ENCODE assay signal across 8 mouse cellular contexts in genomic region chr11:120051124-120051811, GRCm38 (mm10). TPM values are rescaled to one million over a fixed set of nuclear protein-coding genes. Genes with fewer than 3 reads are reported as not detected.
A peak's percentile ranks its signal among the peaks of the same experiment; 100 is the strongest.
DNase-seq lines count a peak whose midpoint lies in the region; ATAC-seq and TF ChIP-seq lines count a peak whose summit lies in the region.
"Had no signal": no experiment of that assay in that cellular context is flagged by ENCODE, and none has a peak within 500 bp of the region (broad histone marks: within the 10 kb centered on the region; RNA-seq: fewer than 3 reads in every experiment).

No protein-coding gene starts in this region.

- H3K27ac ChIP-seq in layer of hippocampus, adult 2 months: peak overlapping the region; percentile 78
- peak overlapping the region; percentile 22; the same call in 1 of the 2 replicates for H3K27ac ChIP-seq in embryonic facial prominence, embryonic 15.5 days (replicated peaks)
- no peak overlapping the region for H3K27ac ChIP-seq in liver, embryonic 11.5 days (ENCODE audit: low read depth, low read length)

- no peaks in the 10 kb centered on the region for H3K36me3 ChIP-seq in embryonic facial prominence, embryonic 15.5 days
- H3K36me3 ChIP-seq in myocyte (ENCODE audit: control insufficient read depth, insufficient read depth): no peaks in the 10 kb centered on the region
- no peaks in the 10 kb centered on the region for H3K36me3 ChIP-seq in liver, embryonic 11.5 days (ENCODE audit: control insufficient read depth, insufficient read depth, low read length)

- no peak for TF ChIP-seq CTCF in layer of hippocampus, adult 2 months (conservative IDR thresholded peaks at IDR 0.05)

- no peak for ATAC-seq in embryonic facial prominence, embryonic 15.5 days (ENCODE audit: insufficient number of reproducible peaks, low FRiP score, low TSS enrichment, low read depth)
- no peak for ATAC-seq in liver, embryonic 11.5 days (replicated peaks; ENCODE audit: low FRiP score)

- H3K4me3 ChIP-seq in layer of hippocampus, adult 2 months: no peak overlapping the region; the same call in 1 of the 2 replicates
- no peak overlapping the region for H3K4me3 ChIP-seq in embryonic facial prominence, embryonic 15.5 days (replicated peaks)
- no peak overlapping the region for H3K4me3 ChIP-seq in myocyte
- H3K4me3 ChIP-seq in liver, embryonic 11.5 days (ENCODE audit: low read depth, low read length): no peak overlapping the region

- peaks cover 35% of the 10 kb centered on the region for H3K4me1 ChIP-seq in embryonic facial prominence, embryonic 15.5 days
- peaks cover 8% of the 10 kb centered on the region for H3K4me1 ChIP-seq in liver, embryonic 11.5 days (replicated peaks; ENCODE audit: control insufficient read depth, insufficient read depth, low read length)

- no peak overlapping the region for H3K4me2 ChIP-seq in embryonic facial prominence, embryonic 15.5 days (replicated peaks)
- peak overlapping the region; percentile 16 for H3K4me2 ChIP-seq in myocyte (ENCODE audit: low read depth)
- no peak overlapping the region for H3K4me2 ChIP-seq in liver, embryonic 11.5 days

- H3K79me2 ChIP-seq in myocyte (ENCODE audit: control insufficient read depth, insufficient read depth): no peaks in the 10 kb centered on the region

- DNase-seq in layer of hippocampus, adult 2 months (ENCODE audit: low spot score in 2 of 2): no peak
- DNase-seq in layer of hippocampus, adult 18-20 months (ENCODE audit: low spot score in 2 of 2): no peak
- DNase-seq in adrenal gland, postnatal 36 days: peak; percentile 55 to 71
- DNase-seq in liver, embryonic 11.5 days (ENCODE audit: low spot score): no peak
- no peak for DNase-seq in gastrocnemius, adult 8-10 months (ENCODE audit: low spot score in 2 of 2)
- DNase-seq: thymus, postnatal 36 days had no signal

- H3ac ChIP-seq in myocyte (ENCODE audit: control insufficient read depth, insufficient read length): no peak overlapping the region

- no peak overlapping the region for H3K9ac ChIP-seq in embryonic facial prominence, embryonic 15.5 days
- no peak overlapping the region for H3K9ac ChIP-seq in liver, embryonic 11.5 days (ENCODE audit: low read depth, low read length)

- no peaks in the 10 kb centered on the region for H3K9me3 ChIP-seq in embryonic facial prominence, embryonic 15.5 days (replicated peaks)
- H3K9me3 ChIP-seq in liver, embryonic 11.5 days (ENCODE audit: control insufficient read depth, low read length): no peaks in the 10 kb centered on the region

- 52% methylated on average over 14 of the region's 14 CpGs for WGBS in embryonic facial prominence, embryonic 15.5 days
- 44% methylated on average over 14 of the region's 14 CpGs for WGBS in liver, embryonic 11.5 days

- no peak for TF ChIP-seq POLR2A in myocyte (IDR thresholded peaks at IDR 0.05; ENCODE audit: insufficient read length, low read depth)

- peaks cover 21% of the 10 kb centered on the region for H3K27me3 ChIP-seq in embryonic facial prominence, embryonic 15.5 days
- peaks cover 53% of the 10 kb centered on the region for H3K27me3 ChIP-seq in myocyte (ENCODE audit: control insufficient read depth, insufficient read depth, insufficient read length)
- peaks cover 34% of the 10 kb centered on the region for H3K27me3 ChIP-seq in liver, embryonic 11.5 days (replicated peaks; ENCODE audit: control insufficient read depth, insufficient read depth, low read length)

TF ChIP-seq in myocyte, 11 proteins besides CTCF, POLR2A, EP300 and RAD21:
- TF ChIP-seq MYOD1 (IDR thresholded peaks at IDR 0.05; ENCODE audit: control insufficient read depth in 1 of 3, insufficient read length in 2 of 3, low read depth in 2 of 3) (peak in 2 of 3 experiments; percentile 36 to 66), E2F4 (IDR thresholded peaks at IDR 0.05; ENCODE audit: insufficient read depth) (no peak), MYOG (IDR thresholded peaks at IDR 0.05; ENCODE audit: control insufficient read depth in 1 of 3, insufficient read depth in 1 of 3, insufficient read length in 2 of 3, low read depth in 2 of 3) (peak; percentile 14 to 81 (median 31)), REST (IDR thresholded peaks at IDR 0.05; ENCODE audit: insufficient read depth, insufficient read length) (no peak), SRF (IDR thresholded peaks at IDR 0.05; ENCODE audit: control insufficient read depth, insufficient read length, low read depth) (no peak), MAX (IDR thresholded peaks at IDR 0.05; ENCODE audit: low read depth) (no peak), TCF3 (IDR thresholded peaks at IDR 0.05; ENCODE audit: insufficient read length, low read depth) (no peak)

RNA-seq across cellular contexts. Expression of gene Aatk, which starts 4.3 kb away (rescaled TPM):
- 100 to 1,000 TPM; 196 to 207 TPM for total RNA-seq in layer of hippocampus, adult 2 months (2021)
- total RNA-seq in layer of hippocampus, adult 18-20 months (2021): 100 to 1,000 TPM; 205 to 215 TPM
- 10 to 100 TPM in 1 of 2 experiments, 1 to 10 TPM in 1; 9.2 to 13.2 TPM for total RNA-seq in adrenal gland, postnatal 36 days (2021)
- polyA plus RNA-seq in embryonic facial prominence, embryonic 15.5 days (2015; fragmentation: Nextera tagmentation; extraction: Ambion mirVana): 7.5 and 7.8 TPM in 2 replicates
- polyA plus RNA-seq in myocyte (2012; fragmentation: generic; extraction: Trizol): 0.26 TPM
- 0.74 and 0.86 TPM in 2 replicates for polyA plus RNA-seq in liver, embryonic 11.5 days (2014; fragmentation: Nextera tagmentation; extraction: Ambion mirVana)
- total RNA-seq in gastrocnemius, adult 8-10 months (2022): 1 to 10 TPM; 2.3 to 5.0 (median 3.1) TPM

RNA-seq across cellular contexts. Expression of gene Cep131, which starts 35.4 kb away (rescaled TPM):
- 10 to 100 TPM; 35.6 to 37.0 TPM for total RNA-seq in layer of hippocampus, adult 2 months (2021)
- total RNA-seq in layer of hippocampus, adult 18-20 months (2021): 10 to 100 TPM; 31.7 to 32.5 TPM
- 100 to 1,000 TPM in 1 of 2 experiments, 10 to 100 TPM in 1; 35.5 to 207 TPM for total RNA-seq in adrenal gland, postnatal 36 days (2021)
- polyA plus RNA-seq in embryonic facial prominence, embryonic 15.5 days (2015; fragmentation: Nextera tagmentation; extraction: Ambion mirVana): 27.7 and 30.7 TPM in 2 replicates
- 12.2 TPM for polyA plus RNA-seq in myocyte (2012; fragmentation: generic; extraction: Trizol)
- polyA plus RNA-seq in liver, embryonic 11.5 days (2014; fragmentation: Nextera tagmentation; extraction: Ambion mirVana): 17.4 and 19.2 TPM in 2 replicates
- 1 to 10 TPM; 5.0 to 9.2 (median 7.5) TPM for total RNA-seq in gastrocnemius, adult 8-10 months (2022)

RNA-seq across cellular contexts. Expression of gene Tepsin, which starts 47.3 kb away (rescaled TPM):
- total RNA-seq in layer of hippocampus, adult 2 months (2021): 10 to 100 TPM; 16.3 to 17.1 TPM
- total RNA-seq in layer of hippocampus, adult 18-20 months (2021): 10 to 100 TPM; 13.9 to 17.9 TPM
- 10 to 100 TPM; 11.5 to 12.7 TPM for total RNA-seq in adrenal gland, postnatal 36 days (2021)
- 16.5 and 20.8 TPM in 2 replicates for polyA plus RNA-seq in embryonic facial prominence, embryonic 15.5 days (2015; fragmentation: Nextera tagmentation; extraction: Ambion mirVana)
- polyA plus RNA-seq in myocyte (2012; fragmentation: generic; extraction: Trizol): 10.3 TPM
- 16.4 and 19.5 TPM in 2 replicates for polyA plus RNA-seq in liver, embryonic 11.5 days (2014; fragmentation: Nextera tagmentation; extraction: Ambion mirVana)
- total RNA-seq in gastrocnemius, adult 8-10 months (2022): 1 to 10 TPM; 4.9 to 5.8 (median 5.4) TPM

RNA-seq across cellular contexts. Expression of gene Ndufaf8, which starts 47.5 kb away (rescaled TPM):
- 10 to 100 TPM; 35.2 to 46.9 TPM for total RNA-seq in layer of hippocampus, adult 2 months (2021)
- 10 to 100 TPM; 38.6 to 39.3 TPM for total RNA-seq in layer of hippocampus, adult 18-20 months (2021)
- total RNA-seq in adrenal gland, postnatal 36 days (2021): 10 to 100 TPM; 59.9 to 69.4 TPM
- polyA plus RNA-seq in embryonic facial prominence, embryonic 15.5 days (2015; fragmentation: Nextera tagmentation; extraction: Ambion mirVana): 80.6 and 81.4 TPM in 2 replicates
- 56.7 TPM for polyA plus RNA-seq in myocyte (2012; fragmentation: generic; extraction: Trizol)
- 87.5 and 102 TPM in 2 replicates for polyA plus RNA-seq in liver, embryonic 11.5 days (2014; fragmentation: Nextera tagmentation; extraction: Ambion mirVana)
- 10 to 100 TPM; 34.0 to 46.3 (median 41.0) TPM for total RNA-seq in gastrocnemius, adult 8-10 months (2022)

Comparison
In these comparisons a context has a peak if more than half of its experiments do, and no peak if none do; other contexts are left out.
1. DNase-seq: peak in adrenal gland, postnatal 36 days (2 of 2); none in layer of hippocampus, adult 2 months (0 of 2), layer of hippocampus, adult 18-20 months (0 of 2), liver, embryonic 11.5 days (single experiment) and gastrocnemius, adult 8-10 months (0 of 2).
2. RNA of gene Aatk, which starts 4.3 kb away (total RNA-seq): 205 to 215 TPM in layer of hippocampus, adult 18-20 months and 196 to 207 TPM in layer of hippocampus, adult 2 months; 9.2 to 13.2 TPM in adrenal gland, postnatal 36 days and 2.3 to 5.0 TPM in gastrocnemius, adult 8-10 months; every median in the first group is over 10 times any median in the second.